Mouse (Mus musculus) hindbrain, embryonic 10.5 days (tissue): ENCODE measurements at regions not wholly inside any gene's neighbourhood (a gene's known extent, or its start where the extent isn't known, plus 50 kb on each side); places are given as distances from the start of the nearest gene placed in this dataset.

Source experiments
- DNase-seq: peaks from one replicate; pipeline ENCODE4 v3.0.0-alpha.2; 2017; ENCODE audit warnings: low spot score
- H3K27ac ChIP-seq: fragments of 300-500 bp; sonication (generic); 2 replicates; pipeline ENCODE4 v1.5.1; 2016; ENCODE audit warnings: mild to moderate bottlenecking, moderate library complexity
- H3K27me3 ChIP-seq: fragments of 300-500 bp; sonication (generic); 2 replicates; pipeline ENCODE4 v1.6.1; 2016; ENCODE audit warnings: mild to moderate bottlenecking; ENCODE audit not compliant: poor library complexity, insufficient read depth, severe bottlenecking
- H3K36me3 ChIP-seq: fragments of 300-500 bp; sonication (generic); 2 replicates; pipeline ENCODE4 v1.6.1; 2016; ENCODE audit warnings: mild to moderate bottlenecking, moderate library complexity
- H3K4me1 ChIP-seq: fragments of 300-500 bp; sonication (generic); replicated peaks from 2 replicates; pipeline ENCODE4 v1.6.1; 2016; ENCODE audit warnings: mild to moderate bottlenecking
- H3K4me3 ChIP-seq: fragments of 300-500 bp; sonication (generic); 2 replicates; pipeline ENCODE4 v1.5.1; 2016; ENCODE audit warnings: mild to moderate bottlenecking, moderate library complexity
- H3K9me3 ChIP-seq: fragments of 300-500 bp; sonication (generic); 2 replicates; pipeline ENCODE4 v1.6.1; 2016; ENCODE audit warnings: mild to moderate bottlenecking, moderate library complexity
- WGBS: fragments of 180-500 bp; shearing (Covaris S2); methylation state at CpG from one replicate; pipeline ENCODE4 v1.1.7; 2016; 5-methylcytosine and 5-hydroxymethylcytosine counted together

DNA sequence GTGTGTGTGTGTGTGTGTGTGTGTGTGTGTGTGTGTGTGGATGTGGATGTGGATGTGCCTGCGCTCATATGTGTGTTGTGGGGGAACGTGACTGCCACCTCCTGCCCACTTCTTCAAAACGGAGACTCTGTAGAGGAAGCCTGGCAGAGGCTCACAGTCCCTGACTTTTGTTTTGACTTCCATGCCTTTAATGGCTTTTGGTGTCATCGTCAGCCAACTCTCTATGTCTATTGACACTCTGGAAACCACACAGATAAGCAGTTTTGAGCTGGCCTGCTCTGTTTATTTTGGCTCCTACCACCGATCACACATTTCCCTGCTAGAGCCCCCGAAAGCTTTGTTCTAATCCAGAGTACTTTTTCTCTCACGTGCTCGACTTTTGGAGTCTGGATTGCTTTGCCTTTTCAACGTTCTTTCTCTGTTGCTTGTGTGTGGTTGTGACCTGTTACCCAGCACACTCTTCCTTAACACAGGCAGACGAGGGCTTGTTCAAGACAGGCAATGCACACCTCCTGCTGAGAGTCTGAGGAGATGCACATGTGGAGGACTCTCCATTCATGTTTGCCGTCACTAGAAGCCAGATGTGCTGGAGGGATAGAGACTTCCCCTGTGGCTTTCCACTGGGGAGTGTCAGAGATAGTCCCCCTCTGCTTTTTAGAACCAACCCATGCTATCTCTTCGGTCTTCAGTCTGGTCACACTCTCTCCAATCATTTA lies 78.6 kb upstream of the S1pr1 start:
- no peaks in the 10 kb centered on the region for H3K36me3 ChIP-seq
- no peaks in the 10 kb centered on the region for H3K27me3 ChIP-seq
- no peaks in the 10 kb centered on the region for H3K9me3 ChIP-seq
- DNase-seq, result peak; percentile 6
- 60% methylated on average over 12 of the region's 12 CpGs for WGBS
- no peak overlapping the region for H3K27ac ChIP-seq
- peaks cover 7% of the 10 kb centered on the region for H3K4me1 ChIP-seq
- no peak overlapping the region for H3K4me3 ChIP-seq

DNA sequence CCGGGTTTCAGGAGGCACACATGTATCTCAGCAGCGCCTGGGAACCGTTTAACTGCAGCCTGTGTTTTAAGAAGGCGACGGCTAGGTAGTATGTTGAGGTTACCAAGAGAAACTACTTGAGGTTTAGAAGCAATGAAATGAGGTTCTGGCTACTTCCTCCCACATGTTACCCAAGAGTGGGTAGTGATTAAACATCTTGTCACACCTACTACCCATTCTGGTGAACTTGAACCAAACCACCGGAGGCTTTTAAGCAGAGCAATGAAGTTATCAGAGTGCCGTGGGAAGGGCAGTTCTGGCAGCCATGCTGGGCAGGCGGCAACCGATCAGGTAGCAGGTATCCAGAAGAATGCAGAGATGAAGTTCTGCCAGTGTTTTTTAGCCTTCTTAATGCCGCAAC lies 84.5 kb upstream of the S1pr1 start:
- WGBS, result 90% methylated on average over 10 of the region's 10 CpGs
- H3K27me3 ChIP-seq, result no peaks in the 10 kb centered on the region
- H3K4me1 ChIP-seq, result 0 out of 2 replicates have a peak, but pooled peaks cover 3% of the 10 kb centered on the region
- no peaks in the 10 kb centered on the region for H3K9me3 ChIP-seq
- H3K36me3 ChIP-seq, result no peaks in the 10 kb centered on the region
- H3K4me3 ChIP-seq, result no peak overlapping the region
- no peak for DNase-seq
- no peak overlapping the region for H3K27ac ChIP-seq

DNA sequence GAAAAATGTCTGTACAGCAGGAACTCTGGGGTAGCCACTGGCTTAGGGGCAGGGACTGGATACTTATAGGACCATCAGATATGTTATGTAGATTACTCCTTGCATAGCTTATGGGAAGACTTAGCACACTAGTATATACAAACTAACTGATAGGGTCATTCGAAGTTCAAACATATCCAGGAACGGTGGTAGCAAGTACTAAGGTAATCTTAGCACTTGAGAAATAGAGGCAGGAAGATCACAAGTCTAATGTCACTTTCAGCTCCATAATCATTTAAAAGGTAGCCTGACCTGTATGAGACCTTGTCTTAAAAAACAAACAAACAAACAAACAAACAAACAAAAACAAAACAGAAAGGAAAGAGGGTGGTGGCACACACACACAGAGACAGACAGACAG lies 85.1 kb upstream of the S1pr1 start:
- no peaks in the 10 kb centered on the region for H3K9me3 ChIP-seq
- H3K27ac ChIP-seq, result no peak overlapping the region
- H3K27me3 ChIP-seq, result no peaks in the 10 kb centered on the region
- H3K4me3 ChIP-seq, result no peak overlapping the region
- no peak for DNase-seq
- H3K4me1 ChIP-seq, result 0 out of 2 replicates have a peak, but pooled peaks cover 3% of the 10 kb centered on the region
- no peaks in the 10 kb centered on the region for H3K36me3 ChIP-seq
- 87% methylated on average over 2 of the region's 2 CpGs for WGBS

DNA sequence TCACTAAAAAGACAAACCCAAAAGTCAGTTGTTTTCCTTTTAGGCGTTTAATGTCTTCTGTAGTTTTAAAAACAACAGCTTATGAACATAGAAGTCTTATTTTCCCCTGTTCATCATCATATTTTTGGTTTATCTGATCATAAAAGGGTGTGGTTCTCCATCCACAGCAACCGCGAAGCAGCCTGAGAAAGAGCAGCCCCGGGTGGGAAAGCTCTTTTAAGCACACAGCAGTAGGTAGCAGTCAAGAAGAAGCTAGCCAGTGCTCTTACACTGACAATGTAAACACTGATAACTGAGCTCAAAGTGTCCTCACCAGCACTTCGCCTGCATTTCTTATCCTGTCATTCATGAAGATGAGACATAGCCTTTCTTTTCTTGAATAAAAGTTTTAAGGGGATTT lies 86.0 kb upstream of the S1pr1 start:
- Histone ChIP-seq H3K27ac (no peak overlapping the region), H3K4me1 (0 out of 2 replicates have a peak, but pooled peaks cover 3% of the 10 kb centered on the region), H3K9me3 (no peaks in the 10 kb centered on the region), H3K27me3 (no peaks in the 10 kb centered on the region), H3K36me3 (no peaks in the 10 kb centered on the region), H3K4me3 (no peak overlapping the region)
- no peak for DNase-seq
- 42% methylated on average over 5 of the region's 5 CpGs for WGBS

DNA sequence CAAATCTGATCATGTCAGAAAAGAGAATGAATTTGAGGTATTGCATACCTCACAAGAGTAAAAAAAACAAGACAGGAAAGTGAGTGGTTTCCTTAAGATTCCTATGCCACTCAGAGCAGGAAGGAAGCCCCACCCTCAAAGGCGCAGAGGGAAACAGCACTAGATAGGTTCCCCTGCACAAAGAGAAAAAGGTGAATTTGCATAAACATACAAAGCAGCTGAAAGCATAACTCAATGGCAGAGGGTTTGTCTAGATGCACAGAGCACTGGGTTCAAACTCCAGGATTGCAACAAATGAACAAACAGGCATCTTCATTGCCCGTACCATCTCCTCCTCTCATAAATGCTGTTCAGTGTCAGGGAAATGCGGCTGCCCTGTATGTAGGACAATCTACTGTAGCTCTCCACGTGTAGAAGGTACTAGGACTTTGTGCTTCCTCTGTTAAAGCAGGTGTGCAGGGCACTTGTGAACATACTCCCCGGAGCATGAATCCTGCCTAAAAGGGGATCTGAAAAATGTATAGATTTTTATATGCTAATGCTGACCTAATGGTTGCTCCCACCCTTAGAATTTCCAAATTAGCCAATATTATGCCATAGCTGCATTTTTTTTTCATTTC lies 85.9 kb upstream of the Dph5 start:
- Histone ChIP-seq H3K27ac (no peak overlapping the region), H3K4me1 (0 out of 2 replicates have a peak, but pooled peaks cover 3% of the 10 kb centered on the region), H3K36me3 (no peaks in the 10 kb centered on the region), H3K27me3 (no peaks in the 10 kb centered on the region), H3K4me3 (no peak overlapping the region), H3K9me3 (no peaks in the 10 kb centered on the region)
- no peak for DNase-seq
- WGBS, result 83% methylated on average over 5 of the region's 5 CpGs

DNA sequence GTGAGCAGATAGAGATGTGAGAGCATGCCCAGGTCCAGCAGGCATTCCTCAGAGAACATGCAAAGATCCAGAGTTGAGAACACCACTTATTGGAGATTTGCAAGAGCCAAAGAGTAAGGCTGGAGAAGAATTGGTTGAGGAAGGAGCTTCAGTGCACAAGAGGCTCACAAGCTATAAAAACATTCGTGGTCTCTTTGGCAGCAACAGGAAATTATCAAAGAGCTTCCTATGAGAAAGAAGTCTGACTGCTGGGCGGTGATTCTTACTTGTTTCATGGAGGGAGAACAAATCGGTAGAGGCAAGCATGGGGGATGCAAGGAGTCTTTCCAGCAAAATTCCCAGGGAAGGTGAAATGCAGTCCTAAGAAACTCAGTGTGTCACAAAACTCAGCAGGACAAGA lies 83.0 kb upstream of the Dph5 start:
- 0 out of 2 replicates have a peak, but pooled peaks cover 3% of the 10 kb centered on the region for H3K4me1 ChIP-seq
- H3K36me3 ChIP-seq, result no peaks in the 10 kb centered on the region
- DNase-seq, result no peak
- H3K27ac ChIP-seq, result no peak overlapping the region
- no peaks in the 10 kb centered on the region for H3K9me3 ChIP-seq
- no peaks in the 10 kb centered on the region for H3K27me3 ChIP-seq
- H3K4me3 ChIP-seq, result no peak overlapping the region
- WGBS, result 77% methylated on average over 3 of the region's 3 CpGs

DNA sequence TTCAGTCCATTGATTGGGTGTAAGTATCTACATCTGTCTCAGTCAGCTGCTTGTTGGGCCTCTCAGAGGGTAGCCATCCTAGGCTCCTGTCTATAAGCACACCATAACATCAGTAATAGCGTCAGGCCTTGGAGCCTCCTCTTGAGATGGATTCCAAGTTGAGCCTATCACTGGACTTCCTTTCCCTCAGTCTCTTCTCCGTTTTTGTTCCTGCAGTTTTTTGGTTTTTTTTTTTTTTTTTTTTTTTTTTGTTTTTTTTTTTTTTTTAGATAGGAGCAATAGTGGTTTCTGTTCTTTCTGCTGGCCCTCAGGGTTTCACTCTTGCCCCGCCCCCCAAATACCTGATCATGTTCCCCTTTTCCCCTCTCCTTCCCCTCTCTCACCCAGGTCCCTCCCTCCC lies 80.6 kb upstream of the Dph5 start:
- DNase-seq, result no peak
- Histone ChIP-seq H3K4me3 (no peak overlapping the region), H3K4me1 (no peaks in the 10 kb centered on the region), H3K9me3 (no peaks in the 10 kb centered on the region), H3K27ac (no peak overlapping the region), H3K27me3 (no peaks in the 10 kb centered on the region), H3K36me3 (no peaks in the 10 kb centered on the region)
- WGBS, result 76% methylated on average over 3 of the region's 3 CpGs

DNA sequence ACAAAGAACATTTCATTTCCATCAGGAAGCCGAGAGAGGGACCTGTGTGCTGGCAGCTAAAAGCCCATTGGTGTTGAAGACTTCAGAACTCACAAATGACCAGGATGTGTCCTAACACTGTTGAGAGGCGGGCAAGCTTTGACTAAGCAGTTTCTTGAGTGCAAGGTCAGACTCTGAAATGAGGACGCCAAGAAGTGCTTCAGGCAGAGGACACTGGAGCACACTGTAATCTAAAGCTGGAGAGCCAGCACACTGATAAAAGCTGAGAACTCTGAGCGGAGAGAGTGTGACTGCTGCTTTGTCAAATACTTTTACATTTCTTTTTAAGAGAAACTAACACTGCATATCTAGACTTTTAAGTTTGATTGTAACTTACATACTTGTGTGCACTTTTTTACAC lies 72.5 kb upstream of the Dph5 start:
- WGBS, result 79% methylated on average over 4 of the region's 4 CpGs
- Histone ChIP-seq H3K4me1 (no peaks in the 10 kb centered on the region; the same call in 1 of the 2 replicates), H3K27me3 (no peaks in the 10 kb centered on the region), H3K27ac (0 out of 2 replicates have a peak overlapping the region, but pooled peaks have one; percentile 29), H3K4me3 (no peak overlapping the region), H3K9me3 (no peaks in the 10 kb centered on the region), H3K36me3 (no peaks in the 10 kb centered on the region)
- DNase-seq, result no peak

DNA sequence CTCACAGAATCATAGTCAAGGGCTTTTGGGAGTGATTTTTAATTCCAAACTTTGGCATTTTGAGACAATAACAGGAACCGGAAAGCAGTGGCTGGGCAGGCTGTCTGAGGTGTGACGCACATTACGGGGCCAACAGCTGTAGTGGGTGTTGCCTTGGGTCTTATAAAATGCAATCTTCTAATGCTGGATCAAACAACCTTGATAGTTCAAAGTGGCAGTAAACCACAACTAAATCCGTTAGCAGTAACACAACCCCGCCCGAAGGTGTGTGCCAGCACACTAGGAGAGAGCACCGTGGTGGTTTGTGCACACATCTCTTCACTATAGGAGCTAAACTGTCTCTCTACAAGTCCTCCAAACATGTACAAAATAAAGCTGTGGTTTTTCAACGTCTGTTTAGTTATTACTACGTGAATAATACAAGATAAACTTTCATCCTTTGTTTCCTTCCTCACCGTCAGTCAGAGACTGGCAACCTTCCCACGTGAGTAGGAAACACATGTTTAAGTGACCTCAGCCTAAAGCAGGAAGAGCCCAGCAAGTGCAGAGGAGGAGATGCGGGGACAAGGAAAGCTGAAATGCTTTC lies 72.0 kb upstream of the Dph5 start:
- 84% methylated on average over 12 of the region's 12 CpGs for WGBS
- DNase-seq, result no peak
- H3K27ac ChIP-seq, result 0 out of 2 replicates have a peak overlapping the region, but pooled peaks have one; percentile 29
- H3K27me3 ChIP-seq, result no peaks in the 10 kb centered on the region
- H3K4me1 ChIP-seq, result no peaks in the 10 kb centered on the region; the same call in 1 of the 2 replicates
- no peaks in the 10 kb centered on the region for H3K9me3 ChIP-seq
- no peak overlapping the region for H3K4me3 ChIP-seq
- no peaks in the 10 kb centered on the region for H3K36me3 ChIP-seq

DNA sequence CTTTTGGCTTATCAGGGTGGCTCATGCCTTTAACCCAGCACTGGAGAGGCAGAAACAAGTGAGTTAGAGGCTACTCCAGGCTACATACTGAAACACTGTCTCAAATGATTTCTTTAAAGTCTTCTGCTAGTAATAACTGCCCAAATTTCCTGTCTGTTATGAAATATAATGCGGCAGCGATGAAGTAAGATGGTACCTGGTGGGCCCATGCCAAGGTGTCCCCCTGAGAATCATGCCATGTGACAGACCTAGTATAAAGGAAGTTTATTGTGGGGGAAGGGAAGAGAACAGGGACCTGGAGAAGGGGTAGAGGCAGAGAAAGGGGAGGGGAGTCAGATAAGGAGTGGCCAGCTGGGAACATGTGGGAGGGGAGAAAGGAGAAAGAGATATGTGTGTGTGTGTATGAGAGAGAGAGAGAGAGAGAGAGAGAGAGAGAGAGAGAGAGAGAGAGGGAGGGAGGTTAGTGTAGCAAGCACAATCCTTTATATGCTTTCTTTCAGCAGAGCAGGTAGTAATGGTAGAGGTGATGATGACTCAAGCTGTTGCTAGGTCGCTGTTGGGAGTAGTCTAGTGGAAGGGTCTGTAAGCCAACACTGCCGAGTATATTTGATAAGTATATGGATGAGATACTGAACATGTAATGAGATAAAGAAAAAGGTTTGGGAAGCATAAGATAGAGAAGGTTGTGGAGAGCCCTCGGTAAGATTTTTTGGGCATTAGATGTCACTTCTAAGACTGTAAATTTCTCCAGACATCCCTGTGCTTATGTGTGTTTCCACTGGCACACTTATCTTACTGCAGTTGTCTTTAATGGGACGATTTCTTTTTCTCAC lies 71.1 kb upstream of the Dph5 start:
- H3K4me1 ChIP-seq, result no peaks in the 10 kb centered on the region; the same call in 1 of the 2 replicates
- H3K36me3 ChIP-seq, result no peaks in the 10 kb centered on the region
- WGBS, result 92% methylated on average over 6 of the region's 6 CpGs
- H3K27me3 ChIP-seq, result no peaks in the 10 kb centered on the region
- H3K4me3 ChIP-seq, result no peak overlapping the region
- no peaks in the 10 kb centered on the region for H3K9me3 ChIP-seq
- no peak for DNase-seq
- H3K27ac ChIP-seq, result no peak overlapping the region

DNA sequence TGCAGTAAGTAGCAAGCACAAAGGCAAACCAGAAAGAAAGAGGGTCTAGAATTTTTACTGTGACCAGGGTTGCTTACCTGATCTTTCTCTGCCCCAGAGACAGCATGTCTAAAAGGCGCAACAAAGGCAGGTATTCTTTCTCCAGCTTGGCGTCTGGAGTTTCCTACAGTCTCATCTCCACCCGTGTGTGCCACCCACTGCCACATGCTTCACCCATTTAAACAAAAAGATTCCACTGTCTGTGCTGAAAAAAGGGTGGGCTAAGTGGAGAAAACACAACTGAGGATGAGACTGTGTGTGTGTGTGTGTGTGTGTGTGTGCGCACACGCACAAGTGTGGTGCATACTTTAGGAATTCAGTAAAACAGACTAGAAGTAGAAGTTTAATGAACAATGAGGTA lies 69.9 kb upstream of the Dph5 start:
- DNase-seq, result no peak
- H3K27me3 ChIP-seq, result no peaks in the 10 kb centered on the region
- no peak overlapping the region for H3K4me3 ChIP-seq
- no peaks in the 10 kb centered on the region; the same call in none of the 2 replicates for H3K4me1 ChIP-seq
- H3K9me3 ChIP-seq, result no peaks in the 10 kb centered on the region
- H3K27ac ChIP-seq, result no peak overlapping the region
- WGBS, result 92% methylated on average over 5 of the region's 5 CpGs
- H3K36me3 ChIP-seq, result no peaks in the 10 kb centered on the region

DNA sequence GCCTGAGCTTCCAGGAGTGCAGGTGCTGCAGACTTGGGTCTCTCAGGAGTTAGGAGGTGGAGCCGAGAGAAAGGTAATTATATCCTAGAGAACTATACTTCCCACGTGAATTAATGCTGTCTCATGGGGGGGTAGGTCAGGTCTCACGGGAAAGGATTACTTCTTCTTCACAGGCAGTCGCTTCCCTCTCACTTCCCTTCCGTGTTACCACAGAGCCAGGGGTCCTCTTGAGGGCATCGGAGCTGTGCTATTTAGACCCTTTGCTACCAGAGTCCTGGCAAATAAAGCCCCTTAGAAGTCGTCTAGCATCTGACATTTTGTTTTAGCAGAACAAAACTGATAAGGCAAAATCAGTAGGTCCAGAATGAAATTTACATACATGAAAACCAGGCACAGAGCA lies 68.9 kb upstream of the Dph5 start:
- no peaks in the 10 kb centered on the region; the same call in none of the 2 replicates for H3K4me1 ChIP-seq
- H3K4me3 ChIP-seq, result no peak overlapping the region
- no peak overlapping the region for H3K27ac ChIP-seq
- no peaks in the 10 kb centered on the region for H3K36me3 ChIP-seq
- H3K9me3 ChIP-seq, result no peaks in the 10 kb centered on the region
- no peak for DNase-seq
- 78% methylated on average over 7 of the region's 7 CpGs for WGBS
- no peaks in the 10 kb centered on the region for H3K27me3 ChIP-seq
